Mouse (Mus musculus) spleen, adult 2 months (tissue): ENCODE measurements around the gene Rnaseh2a. TPM values are rescaled to one million over a fixed set of nuclear protein-coding genes. Genes with fewer than 3 reads are reported as not detected.
A peak's percentile ranks its signal among the peaks of the same experiment; 100 is the strongest.

Experiments
- DNase-seq, 2 experiments: peaks; one replicate each; pipeline versions ENCODE4 v3.0.0 to v3.0.0-alpha.2; 2012 to 2021; ENCODE audit warnings: low spot score in 2 of 2, low read depth in 1 of 2
- H3K27ac ChIP-seq: fragments of 200-500 bp; 2 replicates; pipeline ENCODE4 v1.5.1; 2012; ENCODE audit warnings: low read length, inconsistent platforms; ENCODE audit not compliant: insufficient read depth
- H3K27me3 ChIP-seq: fragments of 200-500 bp; 2 replicates; pipeline ENCODE4 v1.6.1; 2012; ENCODE audit warnings: mild to moderate bottlenecking, moderate library complexity, low read length, inconsistent platforms; ENCODE audit not compliant: control insufficient read depth, insufficient read depth
- H3K36me3 ChIP-seq: fragments of 200-500 bp; 2 replicates; pipeline ENCODE4 v1.6.1; 2012; ENCODE audit warnings: mild to moderate bottlenecking, low read length, inconsistent platforms; ENCODE audit not compliant: control insufficient read depth, insufficient read depth
- H3K4me1 ChIP-seq: fragments of 200-500 bp; 2 replicates; pipeline ENCODE4 v1.6.1; 2011; ENCODE audit warnings: inconsistent platforms; ENCODE audit not compliant: control insufficient read depth, insufficient read depth, insufficient read length
- H3K4me3 ChIP-seq: fragments of 200-500 bp; 2 replicates; pipeline ENCODE4 v1.5.1; 2011; ENCODE audit warnings: mild to moderate bottlenecking, inconsistent platforms; ENCODE audit not compliant: insufficient read depth, insufficient read length; ENCODE audit errors: extremely low read depth
- CTCF ChIP-seq: fragments of 200-500 bp; IDR thresholded peaks from 2 replicates; pipeline ENCODE4 v1.5.1; 2011; ENCODE audit warnings: mild to moderate bottlenecking, inconsistent platforms; ENCODE audit not compliant: insufficient read depth, insufficient read length, insufficient replicate concordance; ENCODE audit errors: extremely low read depth
- POLR2A ChIP-seq: fragments of 200-500 bp; IDR thresholded peaks from 2 replicates; pipeline ENCODE4 v1.6.1; 2011; ENCODE audit warnings: low read depth, low read length, inconsistent platforms
- WGBS: fragments of 180-500 bp; shearing (Covaris S2); methylation state at CpG from one replicate; pipeline ENCODE4 v1.1.7; 2018; 5-methylcytosine and 5-hydroxymethylcytosine counted together
- polyA plus RNA-seq: library from polyadenylated mRNA; depleted of rRNA; stranded (reverse); fragments of >200 nt; gene quantifications from 2 replicates; pipeline ENCODE4 v1.2.3, GENCODE M21; 2012

The Rnaseh2a gene
- polyA plus RNA-seq, 1 experiment: 34.2 TPM

- Histone ChIP-seq H3K27me3 (no peaks in the 10 kb centered on the region), H3K4me1 (peaks cover 23% of the 10 kb centered on the region; the same call in 1 of the 2 replicates), H3K4me3 (no peak overlapping the region), H3K36me3 (no peaks in the 10 kb centered on the region), H3K27ac (no peak overlapping the region)
- no peak for TF ChIP-seq CTCF
- TF ChIP-seq POLR2A: no peak
- WGBS: 93% methylated on average over 13 of the region's 13 CpGs
- DNase-seq: no peak
Measured at GRCm38 (mm10) chr8:84967532-84968304, 1.8 kb downstream of the Rnaseh2a start.

- Histone ChIP-seq H3K27ac (0 out of 2 replicates have a peak overlapping the region, but pooled peaks have one; percentile 0), H3K4me3 (no peak overlapping the region), H3K36me3 (no peaks in the 10 kb centered on the region), H3K27me3 (no peaks in the 10 kb centered on the region), H3K4me1 (peaks cover 23% of the 10 kb centered on the region; the same call in 1 of the 2 replicates)
- TF ChIP-seq POLR2A: no peak
- no peak for TF ChIP-seq CTCF
- WGBS: 54% methylated on average over 3 of the region's 3 CpGs
- DNase-seq: no peak
Measured at GRCm38 (mm10) chr8:84966603-84967002, 3.0 kb downstream of the Rnaseh2a start.

- DNase-seq: peak; percentile 89 to 90
Measured at GRCm38 (mm10) chr8:84965731-84966291, 3.8 kb downstream of the Rnaseh2a start.

GRCm38 (mm10) chr8:84963952-84964351 lies 5.6 kb downstream of the Rnaseh2a start:
- no peak for DNase-seq
- WGBS: 84% methylated on average over 4 of the region's 4 CpGs
- Histone ChIP-seq H3K4me3 (no peak overlapping the region), H3K36me3 (peaks cover 2% of the 10 kb centered on the region; the same call in 1 of the 2 replicates), H3K27me3 (no peaks in the 10 kb centered on the region), H3K4me1 (peaks cover 17% of the 10 kb centered on the region; the same call in 1 of the 2 replicates), H3K27ac (no peak overlapping the region)
- no peak for TF ChIP-seq CTCF
- no peak for TF ChIP-seq POLR2A

More at GRCm38 (mm10) chr8:84965731-84966291, 3.8 kb downstream of the Rnaseh2a start:
- TF ChIP-seq CTCF (no peak), POLR2A (no peak; the same call in 1 of the 2 replicates)
- H3K4me1 ChIP-seq: peaks cover 23% of the 10 kb centered on the region; the same call in 1 of the 2 replicates
- H3K4me3 ChIP-seq: peak overlapping the region; percentile 79
- peak overlapping the region; percentile 34; the same call in 1 of the 2 replicates for H3K27ac ChIP-seq
- under 1% methylated on average over 41 of the region's 41 CpGs for WGBS
- H3K36me3 ChIP-seq: peaks cover 2% of the 10 kb centered on the region; the same call in 1 of the 2 replicates
- no peaks in the 10 kb centered on the region for H3K27me3 ChIP-seq

GRCm38 (mm10) chr8:84959811-84960210 lies 9.8 kb downstream of the Rnaseh2a start:
- no peak for TF ChIP-seq CTCF
- no peak for TF ChIP-seq POLR2A
- no peak overlapping the region for H3K27ac ChIP-seq
- no peaks in the 10 kb centered on the region for H3K4me1 ChIP-seq
- H3K36me3 ChIP-seq: peaks cover 2% of the 10 kb centered on the region; the same call in 1 of the 2 replicates
- H3K4me3 ChIP-seq: no peak overlapping the region
- H3K27me3 ChIP-seq: no peaks in the 10 kb centered on the region
- WGBS: 93% methylated on average over 7 of the region's 7 CpGs
- DNase-seq: no peak

- TF ChIP-seq POLR2A (no peak), CTCF (peak; percentile 69; the same call in 1 of the 2 replicates)
- peak; percentile 51 to 60 for DNase-seq
- H3K4me1 ChIP-seq: peaks cover 4% of the 10 kb centered on the region
- H3K27ac ChIP-seq: no peak overlapping the region
- peaks cover 4% of the 10 kb centered on the region; the same call in 1 of the 2 replicates for H3K27me3 ChIP-seq
- no peak overlapping the region for H3K4me3 ChIP-seq
- 58% methylated on average over 2 of the region's 2 CpGs for WGBS
- peaks cover 2% of the 10 kb centered on the region; the same call in 1 of the 2 replicates for H3K36me3 ChIP-seq
Measured at GRCm38 (mm10) chr8:84956768-84957167, 12.8 kb downstream of the Rnaseh2a start.
